In the genomic region with DNA sequence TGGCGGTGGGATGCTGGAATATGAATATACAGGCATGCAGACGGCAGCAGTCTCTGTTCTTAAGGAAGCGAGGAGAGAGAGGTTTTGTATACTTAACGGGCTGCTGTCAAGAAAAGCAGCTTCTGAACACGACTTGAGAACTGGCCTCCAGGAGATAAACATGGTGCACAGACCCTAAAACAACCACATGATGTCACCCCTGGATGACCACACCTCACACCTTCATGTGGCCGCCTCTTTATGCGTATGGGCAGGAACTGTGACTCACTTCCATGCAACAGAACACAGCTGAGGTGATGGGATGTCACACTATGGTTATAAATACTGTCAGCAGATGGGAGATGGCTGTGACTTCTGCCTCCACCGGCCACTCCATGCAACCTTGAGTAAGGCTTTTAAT, we compare ENCODE assay signal across 27 mouse cellular contexts.
"Had no signal": no experiment of that assay in that cellular context is flagged by ENCODE, and none has a peak within 500 bp of the region (broad histone marks: within the 10 kb centered on the region; RNA-seq: fewer than 3 reads in every experiment).

No protein-coding gene starts in this region.

- H3K4me1 ChIP-seq: embryonic facial prominence, embryonic 12.5 days; embryonic facial prominence, embryonic 13.5 days; embryonic facial prominence, embryonic 15.5 days; forebrain, embryonic 15.5 days had no signal

- ATAC-seq: forebrain, embryonic 13.5 days; forebrain, embryonic 14.5 days; forebrain, embryonic 15.5 days; forebrain, embryonic 16.5 days; forebrain, postnatal 0 days had no signal

- H3K9me3 ChIP-seq: embryonic facial prominence, embryonic 12.5 days; embryonic facial prominence, embryonic 13.5 days; embryonic facial prominence, embryonic 15.5 days; forebrain, embryonic 13.5 days; forebrain, embryonic 15.5 days had no signal

- H3K4me3 ChIP-seq: embryonic facial prominence, embryonic 10.5 days; embryonic facial prominence, embryonic 12.5 days; embryonic facial prominence, embryonic 13.5 days; embryonic facial prominence, embryonic 15.5 days; erythroblast, embryonic 14.5 days; forebrain, embryonic 10.5 days; forebrain, embryonic 12.5 days; forebrain, embryonic 13.5 days; forebrain, embryonic 15.5 days; gastrocnemius, adult 2 months; heart, adult 2 months had no signal

- H3K27me3 ChIP-seq: embryonic facial prominence, embryonic 12.5 days; embryonic facial prominence, embryonic 13.5 days; embryonic facial prominence, embryonic 15.5 days; forebrain, embryonic 12.5 days; forebrain, embryonic 13.5 days; forebrain, embryonic 15.5 days had no signal

- H3K36me3 ChIP-seq: embryonic facial prominence, embryonic 10.5 days; embryonic facial prominence, embryonic 12.5 days; embryonic facial prominence, embryonic 13.5 days; embryonic facial prominence, embryonic 15.5 days; forebrain, embryonic 10.5 days; forebrain, embryonic 12.5 days; forebrain, embryonic 15.5 days had no signal

- H3K27ac ChIP-seq: embryonic facial prominence, embryonic 10.5 days; embryonic facial prominence, embryonic 12.5 days; embryonic facial prominence, embryonic 13.5 days; embryonic facial prominence, embryonic 15.5 days; forebrain, embryonic 10.5 days; forebrain, embryonic 12.5 days; forebrain, embryonic 13.5 days; forebrain, embryonic 15.5 days; gastrocnemius, adult 2 months; heart, adult 2 months had no signal

- DNase-seq: cerebellum, adult 8-10 months; cerebellum, adult 9-10 months; cerebellum, adult 9-11 months; cerebellum, postnatal 10 days; cerebellum, postnatal 14 days; cerebellum, postnatal 25 days; cerebellum, postnatal 36 days; embryo, embryonic 11 days; forebrain, postnatal 0 days; gastrocnemius, adult 2 months; gastrocnemius, postnatal 10 days; gastrocnemius, postnatal 14 days; gastrocnemius, postnatal 25 days; heart, adult 11 months; heart, adult 18-20 months; heart, adult 2 months had no signal

- H3K4me2 ChIP-seq: embryonic facial prominence, embryonic 12.5 days; embryonic facial prominence, embryonic 13.5 days; embryonic facial prominence, embryonic 15.5 days; forebrain, embryonic 12.5 days; forebrain, embryonic 13.5 days; forebrain, embryonic 15.5 days had no signal

- H3K9ac ChIP-seq: embryonic facial prominence, embryonic 12.5 days; embryonic facial prominence, embryonic 13.5 days; embryonic facial prominence, embryonic 15.5 days; forebrain, embryonic 12.5 days; forebrain, embryonic 13.5 days; forebrain, embryonic 15.5 days; forebrain, postnatal 0 days had no signal
